Mouse (Mus musculus): ENCODE measurements around the gene Aqp12.

Gene Aqp12

DNA sequence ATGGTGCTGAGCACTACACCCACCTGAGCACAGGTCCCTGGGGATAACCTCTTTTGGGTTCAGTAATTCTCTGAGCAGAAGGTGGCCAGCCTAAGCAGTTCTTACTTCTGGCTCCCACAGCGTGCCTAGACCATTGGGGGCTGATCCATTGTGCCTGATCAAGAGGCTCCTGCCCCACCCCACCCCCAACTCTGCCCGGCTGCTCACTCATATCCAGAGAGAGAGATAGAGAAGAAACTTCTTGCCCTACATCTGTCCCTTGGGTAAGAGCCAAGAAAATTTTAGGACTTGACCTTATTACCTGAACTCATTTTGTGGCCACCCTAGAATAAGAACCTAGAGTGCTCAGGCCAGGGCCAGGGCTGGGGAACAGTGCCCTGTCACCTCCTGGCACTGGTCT lies 13.3 kb upstream of the Aqp12 start:
- no peak for TF ChIP-seq GATA4 (IDR thresholded peaks at IDR 0.05; ENCODE audit: insufficient replicate concordance, low read length)

DNA sequence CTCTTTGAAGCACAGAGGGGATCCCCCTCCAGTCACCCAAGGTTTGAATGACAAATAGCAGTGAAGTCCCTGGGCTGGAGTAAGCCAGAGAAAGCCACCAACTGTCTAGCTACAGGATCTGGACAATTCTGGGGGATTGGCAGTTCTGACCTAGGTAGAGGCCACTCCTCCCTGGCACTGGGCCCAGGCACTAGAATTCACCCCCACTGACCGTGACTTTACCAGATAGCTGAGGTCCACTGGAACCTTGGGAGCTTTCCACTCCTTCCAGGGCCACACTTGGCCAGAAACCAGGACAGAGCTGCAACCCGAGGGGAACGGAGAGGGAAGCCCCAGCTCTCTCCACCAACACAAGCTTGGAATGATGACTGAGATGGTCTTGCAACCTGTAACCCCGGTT lies 3.1 kb downstream of the Aqp12 start:
- no peak for TF ChIP-seq GATA4 (IDR thresholded peaks at IDR 0.05; ENCODE audit: insufficient replicate concordance, low read length)

DNA sequence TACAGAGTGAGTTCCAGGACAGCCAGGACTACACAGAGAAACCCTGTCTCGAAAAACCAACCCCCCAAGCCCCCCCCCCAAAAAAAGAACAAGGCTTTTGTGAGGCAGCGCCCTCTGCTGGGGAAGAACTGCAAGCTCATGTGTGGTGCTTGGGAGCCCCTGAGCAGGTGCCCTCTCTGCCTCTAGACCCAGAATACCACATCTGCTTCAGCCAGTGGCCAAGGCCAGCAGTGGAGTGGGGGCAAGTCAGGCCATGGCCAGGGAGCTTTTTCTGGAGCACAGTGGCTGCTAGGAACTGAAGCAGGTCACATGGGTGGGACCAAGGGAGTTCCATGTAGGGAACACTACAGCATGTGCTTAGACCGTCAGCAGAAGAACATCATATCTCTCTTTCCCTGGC lies 4.6 kb downstream of the Aqp12 start:
- TF ChIP-seq GATA4 (IDR thresholded peaks at IDR 0.05; ENCODE audit: insufficient replicate concordance, low read length): no peak

DNA sequence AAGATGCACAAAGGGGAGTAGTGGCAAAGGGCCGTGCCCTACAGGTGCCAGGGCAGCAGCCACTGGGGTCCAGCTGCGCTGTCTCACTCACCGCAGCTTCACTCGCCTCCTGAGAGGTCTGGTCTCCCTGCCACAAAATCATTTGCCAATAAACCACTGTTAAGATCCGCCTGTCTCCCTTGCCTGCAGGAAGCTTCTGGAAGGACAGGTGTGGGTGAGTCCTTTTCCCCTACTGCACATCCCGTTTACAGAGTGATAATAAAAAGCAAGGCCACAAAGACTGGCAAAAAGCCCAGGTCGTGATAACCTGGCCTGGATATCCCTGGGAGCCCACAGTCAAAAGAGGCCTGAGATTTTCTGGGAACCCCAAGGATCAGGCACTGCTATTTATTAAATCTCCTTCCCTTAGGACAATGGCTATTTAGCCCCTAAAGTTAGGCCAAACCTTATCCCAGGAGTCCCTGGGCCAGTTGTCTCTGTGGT lies 6.0 kb downstream of the Aqp12 start:
- no peak for TF ChIP-seq GATA4 (IDR thresholded peaks at IDR 0.05; ENCODE audit: insufficient replicate concordance, low read length)

DNA sequence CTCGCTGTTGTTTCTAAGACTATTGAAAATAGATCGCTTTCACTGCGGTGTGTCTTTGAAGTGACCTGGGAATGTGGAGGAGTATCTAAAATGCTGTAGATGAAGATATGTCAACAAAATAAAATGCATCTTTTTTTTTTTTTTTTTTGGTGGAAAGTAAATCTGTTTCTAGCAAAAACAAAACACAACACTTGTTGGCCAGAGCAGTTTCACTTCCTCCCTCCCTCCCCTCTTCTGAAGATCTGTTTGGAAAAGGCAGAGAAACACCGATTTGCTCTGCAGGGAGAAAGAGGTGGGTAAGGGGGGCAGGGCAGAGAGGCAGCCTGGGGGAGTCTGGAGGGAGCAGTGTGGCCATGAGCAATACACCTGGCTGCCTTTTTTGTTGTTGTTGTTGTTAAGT lies 7.2 kb downstream of the Aqp12 start:
- TF ChIP-seq GATA4 (IDR thresholded peaks at IDR 0.05; ENCODE audit: insufficient replicate concordance, low read length): no peak

DNA sequence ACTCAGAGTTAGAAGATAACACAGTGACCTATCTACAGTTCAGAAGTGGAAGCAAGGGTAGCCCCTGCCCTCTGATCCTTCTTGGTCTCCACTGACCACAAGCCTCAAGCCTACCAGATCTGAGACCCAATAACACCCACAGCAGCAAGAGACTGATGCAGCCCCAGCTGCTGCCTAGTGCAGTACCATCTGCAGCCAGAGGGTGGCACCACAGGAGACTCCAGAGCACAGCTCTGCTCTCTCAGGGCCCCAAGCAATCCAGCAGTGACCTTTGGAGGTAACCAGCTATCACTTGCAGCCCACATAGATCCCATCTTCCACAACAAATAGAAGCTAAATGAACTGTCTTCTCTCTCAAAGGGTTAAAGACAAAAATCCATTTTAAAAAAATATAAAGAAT lies 8.3 kb downstream of the Aqp12 start:
- no peak for TF ChIP-seq GATA4 (IDR thresholded peaks at IDR 0.05; ENCODE audit: insufficient replicate concordance, low read length)

DNA sequence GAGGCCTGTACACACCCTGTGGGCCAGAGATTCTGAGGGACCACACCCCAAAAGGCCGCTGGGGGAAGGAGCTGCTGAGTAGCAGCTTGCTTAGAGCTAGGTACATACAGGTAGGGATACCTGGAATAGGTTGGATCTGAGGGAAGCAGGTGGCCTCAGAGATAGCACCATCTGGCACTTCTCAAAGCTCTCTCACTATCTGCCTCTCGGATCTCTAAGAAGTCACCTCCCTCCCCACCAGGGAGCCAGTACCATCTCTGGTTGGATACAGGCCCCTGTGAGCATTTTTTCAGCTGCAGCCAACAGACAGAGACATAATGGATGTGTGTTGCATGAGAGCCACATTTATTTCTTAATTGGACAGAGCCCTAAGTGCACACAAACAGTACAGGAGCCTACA lies 9.0 kb downstream of the Aqp12 start:
- no peak for TF ChIP-seq GATA4 (IDR thresholded peaks at IDR 0.05; ENCODE audit: insufficient replicate concordance, low read length)

DNA sequence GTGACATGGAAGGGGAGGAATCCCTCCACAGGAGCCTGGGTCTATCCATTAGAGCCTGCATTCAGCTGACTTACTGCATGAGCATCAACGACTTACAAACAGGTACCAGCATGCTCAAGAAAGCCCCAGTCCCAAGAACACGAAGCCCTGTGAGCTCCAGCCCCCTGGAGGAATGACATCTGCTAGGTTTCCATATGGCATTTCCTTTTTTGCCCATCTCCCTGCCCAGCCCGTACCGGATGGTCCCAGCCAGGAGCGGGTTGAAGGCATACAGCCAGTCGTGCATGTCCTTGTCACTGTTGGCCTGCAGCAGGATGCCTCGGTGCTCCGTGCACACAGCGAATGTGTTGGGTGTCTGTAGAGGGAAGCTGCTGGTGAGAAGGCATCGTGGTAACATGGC lies 12.6 kb downstream of the Aqp12 start:
- no peak for TF ChIP-seq GATA4 (IDR thresholded peaks at IDR 0.05; ENCODE audit: insufficient replicate concordance, low read length)

DNA sequence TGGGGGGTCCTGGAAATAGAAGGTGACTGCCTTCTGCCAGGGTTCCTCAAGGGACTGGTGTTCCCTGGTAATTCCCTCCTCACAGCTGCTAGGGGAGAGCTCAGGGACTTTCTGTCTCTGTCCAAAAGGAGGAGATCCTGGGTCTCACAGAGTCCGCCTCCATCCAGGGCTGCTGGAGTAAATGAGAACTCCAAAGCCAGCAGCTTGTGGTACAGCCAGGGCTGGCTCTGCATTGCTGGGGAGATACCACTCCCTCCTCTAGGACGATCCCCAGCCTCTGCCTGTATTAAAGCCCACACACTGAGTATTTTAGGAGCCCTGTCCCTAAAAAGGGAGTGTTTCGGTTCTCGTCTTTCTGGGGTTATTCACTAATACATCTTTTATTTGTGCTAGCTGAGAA lies 14.5 kb downstream of the Aqp12 start:
- TF ChIP-seq GATA4 (IDR thresholded peaks at IDR 0.05; ENCODE audit: insufficient replicate concordance, low read length): no peak

DNA sequence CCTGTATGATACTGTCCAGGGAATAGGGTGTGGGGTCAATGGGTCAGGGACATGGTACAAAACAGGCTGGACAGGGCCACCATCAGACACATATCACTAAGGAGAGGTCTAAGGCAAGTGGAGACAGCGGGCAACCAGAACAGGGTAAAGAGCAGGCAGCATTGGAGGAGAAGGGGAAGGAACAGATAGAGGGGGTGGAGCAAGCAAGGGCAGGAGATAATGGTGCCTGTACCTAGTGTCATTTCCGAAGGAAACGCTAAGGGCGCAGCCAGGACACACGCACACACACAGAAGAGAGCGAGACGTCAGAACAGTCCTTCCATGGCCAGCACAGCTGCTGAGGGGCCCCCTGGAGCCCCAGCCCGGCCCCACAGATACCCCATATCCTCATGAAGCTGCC lies 20.5 kb downstream of the Aqp12 start:
- no peak for TF ChIP-seq GATA4 (IDR thresholded peaks at IDR 0.05; ENCODE audit: insufficient replicate concordance, low read length)

DNA sequence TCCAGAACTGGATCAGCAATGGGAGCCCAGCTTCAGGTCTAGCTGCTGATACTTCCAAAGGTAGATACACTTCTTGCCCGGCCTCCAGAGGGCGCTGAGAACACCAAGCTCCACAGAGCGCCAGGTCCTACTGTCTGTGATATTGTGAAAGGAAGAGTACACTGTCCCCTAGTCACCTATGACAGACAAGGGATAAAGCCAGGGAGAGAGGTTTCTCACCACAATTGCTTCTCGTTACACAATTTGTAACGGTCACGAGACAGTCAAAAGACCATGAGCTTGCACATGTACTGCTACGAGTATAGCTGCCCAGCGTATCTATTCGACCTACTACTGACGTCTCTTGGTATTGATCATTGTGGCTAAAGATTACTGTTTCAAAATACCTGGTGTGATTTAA lies 23.3 kb downstream of the Aqp12 start:
- no peak; the same call in 1 of the 2 replicates for TF ChIP-seq GATA4 (IDR thresholded peaks at IDR 0.05; ENCODE audit: insufficient replicate concordance, low read length)

DNA sequence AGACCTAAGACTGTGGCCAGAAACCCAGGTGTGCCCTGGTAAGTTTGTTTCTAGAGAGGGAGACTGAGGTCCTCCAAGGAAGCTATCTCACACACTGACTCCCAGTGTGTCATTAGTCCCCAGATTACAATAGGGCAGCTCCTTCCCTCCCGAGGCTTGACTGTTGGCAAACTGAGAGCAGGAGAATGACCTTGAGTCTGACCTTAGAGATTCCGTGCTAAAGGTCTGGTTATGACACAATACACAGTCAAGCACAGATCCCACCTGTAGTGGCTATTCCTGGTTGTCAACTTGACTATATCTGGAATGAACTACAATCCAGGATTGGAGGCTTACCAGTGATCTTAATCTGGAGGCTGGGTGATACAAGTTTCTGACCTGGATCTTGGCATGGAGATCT lies 23.9 kb downstream of the Aqp12 start:
- TF ChIP-seq GATA4 (IDR thresholded peaks at IDR 0.05; ENCODE audit: insufficient replicate concordance, low read length): no peak

DNA sequence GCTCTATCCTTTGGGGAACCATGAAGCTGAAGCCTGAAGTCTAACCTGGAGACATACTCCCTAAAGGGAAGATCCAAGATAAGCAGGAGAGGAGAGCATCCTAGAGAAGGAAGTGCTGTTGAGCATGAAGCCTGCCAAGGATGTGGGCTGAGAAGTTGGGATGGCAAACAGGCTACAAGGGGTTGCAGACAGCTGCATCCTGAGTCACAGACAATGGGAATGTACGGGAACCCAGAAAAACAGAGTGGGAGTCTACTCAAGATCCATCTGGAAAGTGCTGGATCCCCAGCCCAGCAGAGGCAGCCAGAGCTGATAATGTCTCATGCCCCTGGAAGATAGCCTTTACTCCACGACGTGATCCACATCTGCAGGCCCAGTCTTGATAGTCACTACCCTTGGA lies 25.1 kb downstream of the Aqp12 start:
- no peak for TF ChIP-seq GATA4 (IDR thresholded peaks at IDR 0.05; ENCODE audit: insufficient replicate concordance, low read length)

DNA sequence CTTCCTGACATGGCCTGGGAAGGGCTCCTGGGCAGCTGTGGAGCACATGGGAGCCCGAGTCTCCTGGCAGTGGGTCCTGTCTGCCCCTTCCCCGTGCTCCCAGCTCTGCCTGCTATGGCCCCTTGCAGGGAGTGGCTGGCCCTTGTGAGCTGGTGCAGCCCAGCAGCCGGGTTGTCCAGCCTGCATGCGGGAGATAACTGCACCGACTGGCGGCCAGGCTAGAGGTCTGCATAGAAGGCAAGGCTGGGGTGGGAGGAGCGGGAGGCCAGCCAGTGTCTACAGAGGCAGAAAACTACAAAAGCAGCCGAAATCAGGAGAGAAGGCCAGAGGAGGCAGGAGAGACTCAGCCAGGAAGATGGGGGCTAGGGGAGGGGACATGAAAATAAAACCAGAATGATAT lies 27.9 kb downstream of the Aqp12 start:
- TF ChIP-seq GATA4 (IDR thresholded peaks at IDR 0.05; ENCODE audit: insufficient replicate concordance, low read length): no peak

DNA sequence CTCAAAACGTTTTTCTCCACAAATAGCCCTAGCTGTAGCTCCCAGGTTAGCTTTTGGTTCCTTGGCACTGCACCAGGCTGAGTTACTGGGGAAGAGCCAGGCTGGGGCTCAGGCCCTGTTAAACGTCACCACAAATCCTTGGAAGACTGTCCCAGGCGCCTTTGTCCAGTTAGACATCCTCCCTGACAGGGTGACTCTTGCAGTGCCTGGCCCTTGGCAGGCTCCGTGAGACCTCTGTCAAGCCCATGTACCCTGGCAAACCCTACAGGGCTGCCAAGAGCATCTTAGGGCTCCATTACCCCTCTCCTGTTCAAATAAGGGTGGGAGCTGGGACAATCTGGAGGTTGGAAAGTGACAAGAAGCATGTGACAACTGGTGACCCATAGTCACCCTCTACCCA lies 29.8 kb downstream of the Aqp12 start:
- TF ChIP-seq GATA4 (IDR thresholded peaks at IDR 0.05; ENCODE audit: insufficient replicate concordance, low read length): no peak

DNA sequence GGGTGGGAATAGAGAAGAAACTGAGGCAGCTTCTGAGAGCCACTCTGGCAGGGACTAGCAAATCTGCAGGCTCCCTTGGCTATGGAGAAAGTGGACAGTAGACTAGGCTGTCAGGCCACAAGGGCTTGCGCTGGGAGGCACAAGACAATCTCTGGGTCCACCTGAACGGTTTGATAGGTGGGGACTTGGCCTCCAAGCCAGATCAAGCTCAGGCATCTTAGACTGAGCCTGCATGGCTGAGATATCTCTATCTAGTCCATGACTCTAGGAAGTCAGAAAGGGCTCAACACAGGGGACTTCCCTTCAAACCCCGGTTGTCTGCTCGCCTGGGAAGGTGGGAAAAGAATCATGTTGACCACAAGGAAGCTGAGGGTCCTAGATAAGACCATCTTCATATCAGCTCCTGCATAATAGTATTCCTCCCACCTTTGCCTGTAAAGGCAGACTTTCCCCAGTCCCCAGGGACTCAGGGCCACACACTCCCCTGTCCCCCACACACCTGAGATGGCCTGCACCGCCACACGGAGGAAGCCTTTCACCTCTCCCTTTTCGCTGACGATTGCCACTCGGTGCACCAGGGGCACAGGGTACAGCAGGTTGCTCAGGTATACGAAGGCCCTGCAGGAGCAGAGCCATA lies 40.1 kb downstream of the Aqp12 start:
- TF ChIP-seq GATA4 (IDR thresholded peaks at IDR 0.05; ENCODE audit: insufficient replicate concordance, low read length): no peak

DNA sequence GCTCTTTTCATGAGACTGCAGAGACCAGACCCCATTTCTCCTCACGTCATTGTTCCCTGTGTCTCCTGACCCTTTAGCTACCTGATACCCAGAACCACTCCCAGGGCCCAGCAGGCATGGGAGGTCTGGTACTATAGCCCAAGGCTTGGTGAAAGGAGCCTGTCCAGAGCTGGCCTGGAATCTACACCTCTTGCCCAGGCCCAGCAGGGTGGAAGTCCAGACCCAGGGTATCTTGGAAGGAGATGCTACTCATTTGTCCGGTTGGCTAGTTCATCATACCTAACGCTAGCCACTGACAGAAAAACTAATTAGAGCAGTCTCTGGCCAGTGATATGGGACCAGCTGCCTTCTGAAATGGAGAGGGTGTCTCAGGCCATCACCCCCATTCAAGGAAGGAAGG lies 43.9 kb downstream of the Aqp12 start:
- no peak for TF ChIP-seq GATA4 (IDR thresholded peaks at IDR 0.05; ENCODE audit: insufficient replicate concordance, low read length)

Measured in liver, adult (tissue).